Mouse (Mus musculus) testis, adult 2 months (tissue): ENCODE data around the gene Tmem44.

Source experiments
- CTCF ChIP-seq: fragments of 200-500 bp; IDR thresholded peaks from 2 replicates; pipeline ENCODE4 v1.5.1; 2012; ENCODE audit warnings: low read depth, mild to moderate bottlenecking, inconsistent platforms, low read length, moderate library complexity; ENCODE audit not compliant: control insufficient read depth, insufficient read depth, insufficient replicate concordance
- POLR2A ChIP-seq: fragments of 200-500 bp; IDR thresholded peaks from 2 replicates; pipeline ENCODE4 v1.6.1; 2012; ENCODE audit warnings: low read depth, mild to moderate bottlenecking, inconsistent platforms, low read length, moderate library complexity; ENCODE audit not compliant: control insufficient read depth

GRCm38 (mm10) chr16:30494883-30495282, 55.8 kb downstream of the Tmem44 start:
- TF ChIP-seq CTCF (no peak), POLR2A (no peak)
